In genomic region chr7:126250481-126250880, GRCm38 (mm10) we compare ENCODE assay signal across 12 mouse cellular contexts. TPM values are rescaled to one million over a fixed set of nuclear protein-coding genes. Genes with fewer than 3 reads are reported as not detected.
DNase-seq lines count a peak whose midpoint lies in the region; ATAC-seq lines count a peak whose summit lies in the region.
"Had no signal": no experiment of that assay in that cellular context is flagged by ENCODE, and none has a peak within 500 bp of the region (broad histone marks: within the 10 kb centered on the region; RNA-seq: fewer than 3 reads in every experiment).

No protein-coding gene starts in this region.

- no peak overlapping the region for H3K4me3 ChIP-seq in forebrain, embryonic 14.5 days (ENCODE audit: low read depth, low read length)
- H3K4me3 ChIP-seq: limb, embryonic 13.5 days had no signal

- H3K4me1 ChIP-seq in forebrain, embryonic 14.5 days (ENCODE audit: control insufficient read depth, insufficient read depth, low read length): no peaks in the 10 kb centered on the region; the same call in 1 of the 2 replicates

- H3K27me3 ChIP-seq in forebrain, embryonic 14.5 days (replicated peaks; ENCODE audit: control insufficient read depth, insufficient read depth, low read length): no peaks in the 10 kb centered on the region

- 78% methylated on average over 7 of the region's 7 CpGs for WGBS in forebrain, embryonic 14.5 days

- DNase-seq in cerebellum, postnatal 4 days (ENCODE audit: low spot score in 2 of 2): no peak
- DNase-seq in cerebellum, adult 9-10 months: peak; percentile 93
- DNase-seq in gastrocnemius, postnatal 25 days: peak; percentile 75
- DNase-seq in heart, postnatal 4 days: peak; percentile 58
- DNase-seq in forebrain, embryonic 14.5 days (ENCODE audit: low spot score): no peak
- no peak for DNase-seq in left cerebral cortex, postnatal 14 days (ENCODE audit: low spot score in 2 of 2)
- DNase-seq in lung, postnatal 4 days: no peak
- DNase-seq: adrenal gland, adult 2 months; right cerebral cortex, postnatal 25 days had no signal

- H3K27ac ChIP-seq in forebrain, embryonic 14.5 days (ENCODE audit: low read depth, low read length): no peak overlapping the region
- H3K27ac ChIP-seq: limb, embryonic 13.5 days had no signal

- H3K36me3 ChIP-seq in forebrain, embryonic 14.5 days (ENCODE audit: control insufficient read depth, insufficient read depth, low read length): no peaks in the 10 kb centered on the region
- H3K36me3 ChIP-seq: limb, embryonic 13.5 days had no signal

- no peak overlapping the region for H3K4me2 ChIP-seq in forebrain, embryonic 14.5 days (ENCODE audit: low read length)
- H3K4me2 ChIP-seq: limb, embryonic 13.5 days; midbrain, embryonic 11.5 days had no signal

- no peaks in the 10 kb centered on the region for H3K9me3 ChIP-seq in forebrain, embryonic 14.5 days (replicated peaks; ENCODE audit: control insufficient read depth, low read length)
- H3K9me3 ChIP-seq: limb, embryonic 13.5 days had no signal

- peak; percentile 32; the same call in 1 of the 2 replicates for ATAC-seq in cerebellum, adult (ENCODE audit: insufficient number of reproducible peaks, low FRiP score, low TSS enrichment)
- no peak for ATAC-seq in forebrain, embryonic 14.5 days

- H3K9ac ChIP-seq in forebrain, embryonic 14.5 days (ENCODE audit: low read length): no peak overlapping the region
- H3K9ac ChIP-seq: limb, embryonic 13.5 days had no signal

- intact Hi-C loops in left cerebral cortex, postnatal 14 days (cut with DNase I): no loop called here

RNA-seq across cellular contexts. Expression of gene Sbk1, which starts 21.9 kb away (rescaled TPM):
- total RNA-seq in gastrocnemius, postnatal 25 days (2021): 10 to 100 TPM; 22.2 to 25.0 TPM
- total RNA-seq in heart, postnatal 4 days (2021): 10 to 100 TPM; 40.4 to 46.3 TPM
- 289 and 315 TPM in 2 replicates for polyA plus RNA-seq in forebrain, embryonic 14.5 days (2014; fragmentation: Nextera tagmentation; extraction: Ambion mirVana)
- 10 to 100 TPM; 94.8 to 95.4 TPM for total RNA-seq in left cerebral cortex, postnatal 14 days (2021)

RNA-seq across cellular contexts. Expression of gene Xpo6, which starts 50.2 kb away (rescaled TPM):
- 10 to 100 TPM; 15.8 to 16.0 TPM for total RNA-seq in gastrocnemius, postnatal 25 days (2021)
- total RNA-seq in heart, postnatal 4 days (2021): 10 to 100 TPM; 48.9 to 50.3 TPM
- 46.1 and 48.6 TPM in 2 replicates for polyA plus RNA-seq in forebrain, embryonic 14.5 days (2014; fragmentation: Nextera tagmentation; extraction: Ambion mirVana)
- total RNA-seq in left cerebral cortex, postnatal 14 days (2021): 100 to 1,000 TPM in 1 of 2 experiments, 10 to 100 TPM in 1; 97.8 to 106 TPM

Comparison
In these comparisons a context has a peak if more than half of its experiments do, and no peak if none do; other contexts are left out.
1. DNase-seq: peak in cerebellum, adult 9-10 months (single experiment), gastrocnemius, postnatal 25 days (single experiment) and heart, postnatal 4 days (single experiment); none in cerebellum, postnatal 4 days (0 of 2), forebrain, embryonic 14.5 days (single experiment), left cerebral cortex, postnatal 14 days (0 of 2) and lung, postnatal 4 days (0 of 2).